Mouse (Mus musculus) lung, adult 10 weeks (tissue): ENCODE measurements around the gene Ube2u. TPM values are rescaled to one million over a fixed set of nuclear protein-coding genes. Genes with fewer than 3 reads are reported as not detected.

Source experiments
- polyA plus RNA-seq: library from polyadenylated mRNA; stranded (reverse); fragments of 350-450 nt; fragmentation: Illumina TruSeq; extraction: RNeasy Lipid Tissue Mini Kit (QIAGEN cat#74804); gene quantifications from one replicate; pipeline ENCODE4 v1.2.3, GENCODE M21; 2014; ENCODE audit warnings: low read depth, low replicate concordance; ENCODE audit not compliant: insufficient read depth

The Ube2u gene
- not detected for polyA plus RNA-seq

GRCm38 (mm10) chr4:100478592-100479321 lies at the start of gene Ube2u:
Gene Ube2u, plus strand, starts transcription at chr4:100478849.

